Mouse (Mus musculus) liver (tissue): Measurements from ENCODE around the gene Insl5.

Experiments used
- DNase-seq: peaks from one replicate; pipeline ENCODE4 v3.0.0-alpha.2; 2020; ENCODE audit warnings: mixed read lengths

Gene Insl5

GRCm38 (mm10) chr4:103026621-103027020, at the start of gene Insl5:
Gene Insl5 (minus strand): TSS chr4:103026842.
- DNase-seq = no peak

GRCm38 (mm10) chr4:103070631-103071030, 44.0 kb upstream of the Insl5 start:
- DNase-seq = no peak

GRCm38 (mm10) chr4:103067906-103068655, 41.4 kb upstream of the Insl5 start:
- no peak for DNase-seq

- no peak for DNase-seq
Observed at GRCm38 (mm10) chr4:103064976-103065375, 38.3 kb upstream of the Insl5 start.

GRCm38 (mm10) chr4:103064421-103064820, 37.8 kb upstream of the Insl5 start:
- DNase-seq = no peak

GRCm38 (mm10) chr4:103056909-103057308, 30.3 kb upstream of the Insl5 start:
- no peak for DNase-seq

DNA sequence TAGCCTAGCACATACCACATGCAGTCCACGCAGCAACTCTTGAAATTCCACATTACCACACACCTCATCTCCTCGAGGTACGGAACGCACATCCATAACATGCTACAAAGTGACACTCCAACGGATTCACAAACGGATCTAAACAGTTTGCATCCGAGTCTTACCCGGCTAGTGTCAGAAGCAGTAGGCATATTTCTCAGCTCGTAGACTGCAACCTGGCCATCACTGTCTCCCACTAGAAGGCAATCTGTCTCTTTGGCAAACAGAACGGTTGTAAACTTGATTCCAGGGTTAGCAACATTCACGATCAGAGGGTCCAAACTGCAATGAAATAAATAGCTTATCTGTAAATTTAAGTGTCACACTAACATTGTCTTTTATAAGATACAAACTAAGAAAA, 21.4 kb upstream of the Insl5 start:
- DNase-seq = no peak

DNA sequence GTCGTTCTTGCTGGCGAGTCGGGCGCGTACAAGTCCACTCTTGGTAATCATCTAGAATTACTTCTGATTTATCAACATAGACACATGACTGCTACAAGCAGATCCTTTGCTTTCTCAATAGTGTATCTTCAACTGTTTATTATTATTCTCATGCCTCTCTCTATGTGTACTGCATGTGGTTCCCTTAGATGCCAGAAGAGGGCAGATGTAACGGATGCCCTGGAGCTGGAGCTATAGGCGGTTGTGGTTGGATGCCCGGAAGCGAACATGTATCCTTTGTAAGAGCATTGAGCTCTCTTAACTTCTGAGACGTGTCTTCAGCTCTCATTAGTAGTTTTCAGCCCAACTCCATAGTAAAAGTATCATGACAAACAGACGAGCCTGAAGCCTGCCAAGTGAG, 16.4 kb upstream of the Insl5 start:
- DNase-seq = no peak

DNA sequence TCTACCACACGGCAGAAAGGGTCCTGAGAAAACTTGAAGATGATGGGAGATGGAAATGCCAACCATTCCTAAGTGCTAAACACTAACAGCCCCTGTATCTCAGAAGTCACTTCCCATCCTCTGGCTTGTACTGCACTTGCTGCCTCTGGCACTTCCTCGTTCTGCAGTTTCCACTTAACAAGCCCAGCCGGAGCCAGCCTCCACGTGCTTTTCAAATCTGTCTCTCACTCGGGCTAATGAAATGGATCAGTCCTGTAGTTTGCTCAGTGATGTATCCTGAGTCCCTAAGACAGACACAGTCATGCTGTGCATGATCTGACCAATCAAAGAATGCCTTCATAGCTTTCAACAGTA, 13.2 kb upstream of the Insl5 start:
- DNase-seq = no peak

DNA sequence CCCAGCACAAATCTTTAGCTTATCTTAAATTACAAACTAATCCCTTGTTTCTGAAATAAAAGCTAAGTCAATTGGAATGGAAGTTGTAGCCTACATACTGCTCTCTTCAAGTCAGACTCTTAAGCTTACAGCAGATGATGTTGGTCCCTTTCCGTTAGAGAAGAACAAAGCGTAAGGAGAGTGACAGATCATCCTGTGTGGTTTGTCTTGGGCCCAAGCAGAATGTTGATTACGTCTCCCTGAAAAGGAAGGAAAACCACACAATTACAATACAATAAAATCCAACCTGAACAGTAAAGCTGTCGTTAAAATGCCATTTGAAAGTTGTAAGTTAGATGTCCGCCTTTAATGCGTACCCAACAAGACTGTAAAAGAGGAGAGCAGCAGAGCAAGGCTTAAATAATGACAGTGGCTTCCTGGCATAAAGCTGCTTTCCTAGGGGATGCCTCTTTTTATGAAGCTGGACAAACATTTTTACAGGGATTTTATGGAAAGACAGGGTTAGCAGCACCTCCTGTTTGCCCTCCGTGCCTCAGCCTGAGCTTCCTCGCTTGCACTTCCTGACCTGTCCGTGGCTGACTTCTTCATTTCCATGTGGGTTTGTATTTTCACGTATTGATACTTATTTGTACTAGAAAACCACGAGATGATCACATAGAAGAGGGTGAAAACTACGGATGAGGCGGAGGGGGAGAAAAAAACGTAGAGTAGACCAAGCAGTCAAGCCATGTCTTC, 12.6 kb upstream of the Insl5 start:
- DNase-seq = no peak

- DNase-seq = no peak
Observed at GRCm38 (mm10) chr4:103028177-103029088, 1.8 kb upstream of the Insl5 start.

DNA sequence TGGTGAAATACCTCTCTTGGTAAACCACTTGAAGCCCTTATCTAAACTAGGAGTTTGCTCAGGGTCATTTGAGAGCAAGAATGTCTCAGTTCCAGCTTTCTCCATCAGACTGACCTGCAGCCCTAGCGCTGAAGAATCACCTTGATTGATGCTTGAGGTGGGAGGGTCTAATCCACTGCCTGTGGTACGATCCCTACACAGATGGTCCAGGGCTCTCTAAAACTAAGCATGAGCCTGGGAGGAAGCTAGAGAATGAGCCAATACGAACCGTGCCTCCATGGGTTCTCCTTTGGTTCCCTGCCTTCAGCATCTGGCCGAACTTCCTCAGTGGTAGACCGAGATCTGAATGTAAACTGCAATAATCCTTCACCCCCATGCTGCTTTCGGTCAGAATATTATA, 1.1 kb upstream of the Insl5 start:
- DNase-seq = no peak

- DNase-seq = no peak
Observed at GRCm38 (mm10) chr4:103013490-103013889, 13.2 kb downstream of the Insl5 start.

DNA sequence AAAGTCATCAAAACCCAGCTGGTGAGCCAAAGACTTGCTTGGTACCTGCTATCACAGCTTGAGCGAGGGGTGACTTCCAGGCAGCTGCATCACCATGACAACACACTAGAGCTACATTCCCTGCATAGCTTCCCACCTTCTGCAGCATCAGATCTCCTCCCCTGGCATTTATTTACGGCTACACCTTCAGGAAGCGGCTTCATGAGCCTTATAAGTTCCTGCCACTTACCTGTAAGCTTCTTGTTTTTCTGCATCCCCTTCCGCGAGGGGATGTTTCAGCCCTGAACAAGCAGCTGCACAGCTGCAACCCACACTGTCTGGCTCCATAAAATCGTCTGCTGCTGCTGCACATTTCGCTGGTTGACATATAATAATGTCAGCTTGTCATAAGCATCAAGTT, 14.8 kb downstream of the Insl5 start:
- DNase-seq = no peak

DNA sequence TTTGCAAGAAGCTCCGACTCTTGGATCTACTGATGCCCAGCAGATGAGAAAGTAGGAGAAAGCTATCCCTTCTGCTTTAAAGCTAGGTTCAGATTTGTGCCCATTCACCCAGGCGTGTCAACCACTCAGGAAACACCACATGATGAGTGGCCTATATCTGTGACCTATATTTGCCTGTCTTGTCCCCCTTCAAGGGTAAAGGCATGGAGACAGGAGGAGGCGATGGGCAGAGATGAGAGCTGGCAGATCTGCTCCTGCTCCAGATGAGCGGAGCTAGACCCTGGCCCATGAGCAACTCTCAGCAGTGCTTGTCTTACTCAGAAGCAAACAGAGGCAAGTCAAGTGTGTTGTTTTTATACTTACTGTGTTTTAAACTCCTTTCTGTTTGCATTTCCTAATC, 15.9 kb downstream of the Insl5 start:
- DNase-seq = no peak

DNA sequence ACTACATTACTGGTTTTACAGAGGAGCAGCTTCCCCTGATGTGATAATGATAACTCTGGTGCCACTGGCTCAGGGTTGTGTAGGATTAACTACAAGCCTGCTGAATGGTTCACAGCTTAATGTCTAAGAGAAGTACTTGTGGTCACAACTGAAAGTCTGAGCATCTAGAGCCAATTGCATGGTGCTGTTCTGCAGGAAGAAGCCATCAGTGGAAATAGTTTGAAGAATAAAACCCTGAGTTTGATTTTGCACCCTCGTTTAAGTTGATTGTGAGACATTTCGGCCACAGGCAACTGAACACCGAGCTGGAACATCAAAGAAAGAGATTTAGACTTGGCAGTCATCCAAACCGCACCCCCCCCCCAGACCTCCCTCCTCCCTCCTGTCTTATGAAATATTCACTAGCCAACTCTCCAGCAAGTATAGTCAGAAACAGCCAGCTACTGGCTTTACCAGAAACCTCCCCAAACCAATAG, 19.7 kb downstream of the Insl5 start:
- DNase-seq = peak; percentile 20

GRCm38 (mm10) chr4:103006266-103006665, 20.4 kb downstream of the Insl5 start:
- DNase-seq = no peak

DNA sequence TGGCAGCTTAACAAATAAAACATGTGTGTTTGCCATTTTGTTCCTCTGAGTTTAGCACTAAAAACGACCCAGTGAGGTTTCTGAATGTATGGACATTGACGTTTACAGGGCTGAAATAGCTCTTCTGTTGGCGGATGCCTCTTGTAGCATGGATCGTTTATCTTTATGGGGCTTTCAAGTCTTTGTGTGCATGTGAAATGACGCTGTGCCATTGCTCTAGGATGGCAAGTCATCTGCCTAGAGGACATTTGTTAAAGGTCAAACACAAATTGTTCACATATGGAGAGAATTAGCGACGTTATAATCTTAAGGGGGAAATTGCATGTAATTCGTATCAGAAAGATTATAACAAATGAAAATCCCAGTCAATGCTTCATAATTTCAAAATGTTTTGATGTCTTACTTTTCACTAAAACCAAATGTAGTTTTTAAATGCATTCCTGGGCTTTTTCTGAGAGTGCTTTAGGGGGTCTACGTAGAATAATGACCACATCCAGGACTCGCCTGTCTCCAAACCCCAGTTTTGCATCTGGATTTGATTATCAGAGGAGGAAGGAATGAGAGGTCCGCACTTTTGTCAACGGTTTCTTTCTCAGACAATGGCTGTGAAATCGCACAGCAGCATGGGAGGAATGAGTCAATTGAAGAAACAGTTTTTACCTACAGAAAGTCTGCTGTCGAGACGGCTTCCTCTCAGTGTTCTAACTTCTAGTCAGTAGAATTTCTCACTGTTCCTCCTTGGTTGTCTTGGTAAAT, 21.3 kb downstream of the Insl5 start:
- DNase-seq = no peak

DNA sequence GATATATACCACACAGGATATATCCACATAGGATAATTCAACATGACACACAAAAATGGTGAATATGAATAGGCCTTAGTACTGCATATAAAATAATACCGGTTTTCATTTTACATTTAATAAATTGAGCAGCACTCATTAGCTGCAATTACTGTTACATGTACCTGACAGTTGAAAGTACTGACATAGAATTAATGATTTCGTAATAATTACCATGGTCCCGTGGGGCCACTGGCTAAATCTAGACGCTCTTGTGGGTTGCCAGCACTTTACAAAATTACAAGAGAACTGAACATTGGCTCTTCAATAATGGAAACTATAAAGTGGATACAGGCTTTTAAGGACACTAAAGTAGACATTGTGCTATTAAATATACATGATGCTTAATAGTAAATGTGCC, 22.0 kb downstream of the Insl5 start:
- no peak for DNase-seq

DNA sequence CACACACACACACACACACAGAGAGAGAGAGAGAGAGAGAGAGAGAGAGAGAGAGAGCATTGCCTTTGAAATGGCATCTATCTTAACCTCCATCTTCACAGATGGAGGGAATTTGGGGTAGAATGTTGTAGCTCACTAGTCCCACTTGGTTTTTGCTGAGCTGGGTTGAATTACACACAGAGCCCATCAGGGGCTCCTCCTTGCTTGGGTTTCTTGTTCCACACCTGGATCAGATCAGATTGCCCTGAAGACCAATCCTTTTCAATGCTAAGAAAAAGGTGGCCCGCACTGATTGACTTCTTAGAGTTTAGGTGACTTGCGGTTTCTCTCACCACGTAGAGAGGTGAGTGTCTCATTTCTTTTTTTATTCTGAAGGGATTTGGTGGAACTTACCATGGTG, 35.0 kb downstream of the Insl5 start:
- DNase-seq = no peak

GRCm38 (mm10) chr4:102990595-102991340, 35.9 kb downstream of the Insl5 start:
- no peak for DNase-seq

GRCm38 (mm10) chr4:102990016-102990415, 36.6 kb downstream of the Insl5 start:
- DNase-seq = no peak
